Mouse (Mus musculus) fibroblast of lung, adult 2 months (primary cell): ENCODE results near the gene Banp.

Experiments
- DNase-seq: peaks from one replicate; pipeline ENCODE4 v3.0.0-alpha.2; 2011; ENCODE audit warnings: low read depth

Banp gene

GRCm38 (mm10) chr8:122018046-122018831 is 68.7 kb downstream of the Banp start:
- DNase-seq: no peak

- DNase-seq: no peak
These were observed 69.6 kb downstream of the Banp start for GRCm38 (mm10) chr8:122019162-122019561.

GRCm38 (mm10) chr8:122020050-122020771 is 70.7 kb downstream of the Banp start:
- DNase-seq: no peak

- DNase-seq: peak; percentile 65
These were observed 72.2 kb downstream of the Banp start for GRCm38 (mm10) chr8:122021725-122022124.

- DNase-seq: no peak
These were observed 72.7 kb downstream of the Banp start for GRCm38 (mm10) chr8:122022274-122022673.

GRCm38 (mm10) chr8:122022705-122023104 is 73.2 kb downstream of the Banp start:
- no peak for DNase-seq

GRCm38 (mm10) chr8:122025546-122025945 is 76.0 kb downstream of the Banp start:
- DNase-seq: no peak

GRCm38 (mm10) chr8:122028116-122028515 is 78.6 kb downstream of the Banp start:
- no peak for DNase-seq

GRCm38 (mm10) chr8:122030965-122031364 is 81.4 kb downstream of the Banp start:
- DNase-seq: no peak

GRCm38 (mm10) chr8:122032741-122033140 is 83.2 kb downstream of the Banp start:
- DNase-seq: no peak

- DNase-seq: peak; percentile 65
These were observed 86.0 kb downstream of the Banp start for GRCm38 (mm10) chr8:122035543-122035942.

- no peak for DNase-seq
These were observed 86.8 kb downstream of the Banp start for GRCm38 (mm10) chr8:122036325-122036724.

- DNase-seq: no peak
These were observed 87.7 kb downstream of the Banp start for GRCm38 (mm10) chr8:122037279-122037678.

- DNase-seq: no peak
These were observed 88.5 kb downstream of the Banp start for GRCm38 (mm10) chr8:122038076-122038475.

GRCm38 (mm10) chr8:122039452-122039851 is 89.9 kb downstream of the Banp start:
- DNase-seq: no peak

- DNase-seq: no peak
These were observed 97.8 kb downstream of the Banp start for GRCm38 (mm10) chr8:122047206-122047870.

- no peak for DNase-seq
These were observed 99.7 kb downstream of the Banp start for GRCm38 (mm10) chr8:122049266-122049665.

GRCm38 (mm10) chr8:122049923-122050322 is 100.4 kb downstream of the Banp start:
- DNase-seq: no peak

GRCm38 (mm10) chr8:122050620-122051019 is 101.1 kb downstream of the Banp start:
- DNase-seq: no peak

GRCm38 (mm10) chr8:122055321-122055720 is 105.8 kb downstream of the Banp start:
- DNase-seq: no peak

GRCm38 (mm10) chr8:122056113-122056512 is 106.6 kb downstream of the Banp start:
- DNase-seq: no peak

- DNase-seq: no peak
These were observed 107.3 kb downstream of the Banp start for GRCm38 (mm10) chr8:122056882-122057281.

GRCm38 (mm10) chr8:122058510-122058909 is 109.0 kb downstream of the Banp start:
- DNase-seq: no peak
